Mouse (Mus musculus) spleen, adult 2 months (tissue): ENCODE measurements around the gene Hacd1.
A peak's percentile ranks its signal among the peaks of the same experiment; 100 is the strongest.

Experiments
- CTCF ChIP-seq: fragments of 200-500 bp; IDR thresholded peaks from 2 replicates; pipeline ENCODE4 v1.5.1; 2011; ENCODE audit warnings: mild to moderate bottlenecking, inconsistent platforms; ENCODE audit not compliant: insufficient read depth, insufficient read length, insufficient replicate concordance; ENCODE audit errors: extremely low read depth
- POLR2A ChIP-seq: fragments of 200-500 bp; IDR thresholded peaks from 2 replicates; pipeline ENCODE4 v1.6.1; 2011; ENCODE audit warnings: low read depth, low read length, inconsistent platforms

- TF ChIP-seq CTCF = peak; percentile 14; the same call in 1 of the 2 replicates
- no peak for TF ChIP-seq POLR2A
Measured at GRCm38 (mm10) chr2:13938118-13938517, 117.8 kb downstream of the Hacd1 start.
